In genomic region chr8:120462611-120463010, GRCm38 (mm10) we compare ENCODE assay signal across 12 mouse cellular contexts.
DNase-seq lines count a peak whose midpoint lies in the region; ATAC-seq lines count a peak whose summit lies in the region.
"Had no signal": no experiment of that assay in that cellular context is flagged by ENCODE, and none has a peak within 500 bp of the region (broad histone marks: within the 10 kb centered on the region; RNA-seq: fewer than 3 reads in every experiment).

No protein-coding gene starts in this region.

- no peak for ATAC-seq in heart, embryonic 14.5 days (ENCODE audit: insufficient number of reproducible peaks, insufficient read depth, low FRiP score, low read depth)
- no peak for ATAC-seq in lung, embryonic 15.5 days (ENCODE audit: borderline replicate concordance, extremely low read depth, low FRiP score, low TSS enrichment)
- ATAC-seq in hindbrain, embryonic 15.5 days (ENCODE audit: low FRiP score, low read depth), result no peak
- ATAC-seq in neural tube, embryonic 14.5 days (ENCODE audit: low read depth), result no peak

- H3K9ac ChIP-seq in heart, embryonic 14.5 days (ENCODE audit: low read length), result peak overlapping the region; percentile 31; the same call in 1 of the 2 replicates
- H3K9ac ChIP-seq in lung, embryonic 15.5 days, result no peak overlapping the region
- H3K9ac ChIP-seq in hindbrain, embryonic 15.5 days, result no peak overlapping the region
- H3K9ac ChIP-seq in neural tube, embryonic 14.5 days (replicated peaks; ENCODE audit: low read depth, low read length), result peak overlapping the region; percentile 12; the same call in 1 of the 2 replicates
- H3K9ac ChIP-seq: limb, embryonic 13.5 days had no signal

- H3K27ac ChIP-seq in heart, embryonic 14.5 days (replicated peaks in 1 of 2; ENCODE audit: control insufficient read depth in 1 of 2, insufficient read depth in 1 of 2, low read depth in 2 of 2, low read length in 2 of 2), result peak overlapping the region; percentile 34 to 56
- peak overlapping the region; percentile 77 for H3K27ac ChIP-seq in lung, embryonic 15.5 days
- peak overlapping the region; percentile 23; the same call in 1 of the 2 replicates for H3K27ac ChIP-seq in hindbrain, embryonic 15.5 days (replicated peaks)
- no peak overlapping the region for H3K27ac ChIP-seq in neural tube, embryonic 14.5 days (ENCODE audit: low read depth, low read length)
- H3K27ac ChIP-seq: limb, embryonic 13.5 days had no signal

- peaks cover 53 to 64% of the 10 kb centered on the region in 2 experiments for H3K4me1 ChIP-seq in heart, embryonic 14.5 days (ENCODE audit: control insufficient read depth in 2 of 2, insufficient read depth in 2 of 2, low read length in 2 of 2)
- peaks cover 91% of the 10 kb centered on the region for H3K4me1 ChIP-seq in lung, embryonic 15.5 days
- peaks cover 61% of the 10 kb centered on the region for H3K4me1 ChIP-seq in hindbrain, embryonic 15.5 days (replicated peaks)
- H3K4me1 ChIP-seq in neural tube, embryonic 14.5 days (ENCODE audit: control insufficient read depth, insufficient read depth, low read length), result peaks cover 43% of the 10 kb centered on the region

- H3K27me3 ChIP-seq in heart, embryonic 14.5 days (ENCODE audit: control insufficient read depth, insufficient read depth, low read length), result no peaks in the 10 kb centered on the region
- H3K27me3 ChIP-seq in lung, embryonic 15.5 days, result no peaks in the 10 kb centered on the region
- no peaks in the 10 kb centered on the region for H3K27me3 ChIP-seq in hindbrain, embryonic 15.5 days
- H3K27me3 ChIP-seq in neural tube, embryonic 14.5 days (ENCODE audit: control insufficient read depth, insufficient read depth, low read length), result no peaks in the 10 kb centered on the region

- WGBS in heart, embryonic 14.5 days, result 55% methylated on average over 6 of the region's 6 CpGs
- 43% methylated on average over 6 of the region's 6 CpGs for WGBS in lung, embryonic 15.5 days
- 60% methylated on average over 6 of the region's 6 CpGs for WGBS in hindbrain, embryonic 15.5 days
- WGBS in neural tube, embryonic 14.5 days, result 56% methylated on average over 6 of the region's 6 CpGs

- no peaks in the 10 kb centered on the region for H3K36me3 ChIP-seq in heart, embryonic 14.5 days (ENCODE audit: control insufficient read depth, insufficient read depth, low read length)
- no peaks in the 10 kb centered on the region for H3K36me3 ChIP-seq in lung, embryonic 15.5 days
- H3K36me3 ChIP-seq in hindbrain, embryonic 15.5 days, result no peaks in the 10 kb centered on the region
- no peaks in the 10 kb centered on the region for H3K36me3 ChIP-seq in neural tube, embryonic 14.5 days (ENCODE audit: control insufficient read depth, insufficient read depth, low read length)
- H3K36me3 ChIP-seq: limb, embryonic 13.5 days had no signal

- peak overlapping the region; percentile 44; the same call in 1 of the 2 replicates for H3K4me2 ChIP-seq in heart, embryonic 14.5 days (ENCODE audit: low read length)
- no peak overlapping the region for H3K4me2 ChIP-seq in lung, embryonic 15.5 days
- no peak overlapping the region for H3K4me2 ChIP-seq in hindbrain, embryonic 15.5 days
- no peak overlapping the region for H3K4me2 ChIP-seq in neural tube, embryonic 14.5 days (ENCODE audit: low read depth, low read length)
- H3K4me2 ChIP-seq: limb, embryonic 13.5 days had no signal

- no peak overlapping the region for H3K4me3 ChIP-seq in heart, embryonic 14.5 days (ENCODE audit: control insufficient read depth in 1 of 2, insufficient read depth in 1 of 2, low read depth in 1 of 2, low read length in 2 of 2)
- no peak overlapping the region for H3K4me3 ChIP-seq in lung, embryonic 15.5 days
- no peak overlapping the region for H3K4me3 ChIP-seq in hindbrain, embryonic 15.5 days
- no peak overlapping the region for H3K4me3 ChIP-seq in neural tube, embryonic 14.5 days (ENCODE audit: low read depth, low read length)
- H3K4me3 ChIP-seq: limb, embryonic 13.5 days had no signal

- no peaks in the 10 kb centered on the region for H3K9me3 ChIP-seq in heart, embryonic 14.5 days (ENCODE audit: control insufficient read depth, low read length)
- H3K9me3 ChIP-seq in lung, embryonic 15.5 days, result no peaks in the 10 kb centered on the region
- no peaks in the 10 kb centered on the region for H3K9me3 ChIP-seq in hindbrain, embryonic 15.5 days
- H3K9me3 ChIP-seq in neural tube, embryonic 14.5 days (ENCODE audit: control insufficient read depth, low read length), result no peaks in the 10 kb centered on the region
- H3K9me3 ChIP-seq: limb, embryonic 13.5 days had no signal

- DNase-seq in heart, adult 11 months, result no peak
- DNase-seq in lung, postnatal 14 days, result no peak
- DNase-seq in thymus, postnatal 36 days, result no peak
- no peak for DNase-seq in spleen, adult 18-20 months
- DNase-seq: adrenal gland, postnatal 10 days; layer of hippocampus, postnatal 36 days; right cerebral cortex, postnatal 14 days had no signal

Comparison
In these comparisons a context has a peak if more than half of its experiments do, and no peak if none do; other contexts are left out.
1. H3K9ac ChIP-seq: peak in heart, embryonic 14.5 days (single experiment) and neural tube, embryonic 14.5 days (single experiment); none in lung, embryonic 15.5 days (single experiment) and hindbrain, embryonic 15.5 days (single experiment).